Mouse (Mus musculus) intestine, embryonic 14.5 days (tissue): ENCODE results near the gene Zfp740. TPM values are rescaled to one million over a fixed set of nuclear protein-coding genes. Genes with fewer than 3 reads are reported as not detected.
A peak's percentile ranks its signal among the peaks of the same experiment; 100 is the strongest.

ENCODE experiments used
- ATAC-seq: fragments of 200-750 bp; cut with Nextera tagmentation; replicated peaks from 2 replicates; pipeline ENCODE4 v1.8.0; 2017; ENCODE audit warnings: low read depth, moderate number of reproducible peaks, moderate TSS enrichment, moderate library complexity; ENCODE audit not compliant: low FRiP score, low TSS enrichment
- DNase-seq: peaks from one replicate; pipeline ENCODE4 v3.0.0-alpha.2; 2018; ENCODE audit warnings: low spot score
- H3K27ac ChIP-seq: fragments of 300-500 bp; sonication (generic); 2 replicates; pipeline ENCODE4 v1.5.1; 2014; ENCODE audit warnings: low read depth, mild to moderate bottlenecking, control low read depth
- H3K27me3 ChIP-seq: fragments of 300-500 bp; sonication (generic); replicated peaks from 2 replicates; pipeline ENCODE4 v1.6.1; 2014; ENCODE audit warnings: low read length, control low read depth; ENCODE audit not compliant: control insufficient read depth, insufficient read depth
- H3K36me3 ChIP-seq: fragments of 300-500 bp; sonication (generic); 2 replicates; pipeline ENCODE4 v1.6.1; 2014; ENCODE audit warnings: low read length, control low read depth; ENCODE audit not compliant: control insufficient read depth, insufficient read depth
- H3K4me1 ChIP-seq: fragments of 300-500 bp; sonication (generic); replicated peaks from 2 replicates; pipeline ENCODE4 v1.6.1; 2014; ENCODE audit warnings: low read length, control low read depth, mixed read lengths; ENCODE audit not compliant: control insufficient read depth, insufficient read depth
- H3K4me2 ChIP-seq: fragments of 300-500 bp; sonication (generic); 2 replicates; pipeline ENCODE4 v1.6.1; 2014; ENCODE audit warnings: low read length
- H3K4me3 ChIP-seq: fragments of 300-500 bp; sonication (generic); 2 replicates; pipeline ENCODE4 v1.5.1; 2014; ENCODE audit warnings: low read depth, low read length, control low read depth, mixed read lengths
- H3K9ac ChIP-seq: fragments of 300-500 bp; sonication (generic); 2 replicates; pipeline ENCODE4 v1.6.1; 2014; ENCODE audit warnings: mild to moderate bottlenecking, low read length
- H3K9me3 ChIP-seq: fragments of 300-500 bp; sonication (generic); 2 replicates; pipeline ENCODE4 v1.6.1; 2016; ENCODE audit warnings: low read length, control low read depth; ENCODE audit not compliant: control insufficient read depth
- WGBS: fragments of 180-500 bp; shearing (Covaris S2); extraction: QIAGEN DNeasy Blood & Tissue Kit; methylation state at CpG from one replicate; pipeline ENCODE4 v1.1.7; 2014; 5-methylcytosine and 5-hydroxymethylcytosine counted together
- polyA plus RNA-seq: library from polyadenylated mRNA; unstranded; fragments of >200 nt; fragmentation: Nextera tagmentation; extraction: Ambion mirVana; gene quantifications from 2 replicates; pipeline ENCODE4 v1.2.1, GENCODE M21; 2014

Zfp740 gene
- polyA plus RNA-seq, 1 experiment from 2014 or later: 47.0 TPM

DNA sequence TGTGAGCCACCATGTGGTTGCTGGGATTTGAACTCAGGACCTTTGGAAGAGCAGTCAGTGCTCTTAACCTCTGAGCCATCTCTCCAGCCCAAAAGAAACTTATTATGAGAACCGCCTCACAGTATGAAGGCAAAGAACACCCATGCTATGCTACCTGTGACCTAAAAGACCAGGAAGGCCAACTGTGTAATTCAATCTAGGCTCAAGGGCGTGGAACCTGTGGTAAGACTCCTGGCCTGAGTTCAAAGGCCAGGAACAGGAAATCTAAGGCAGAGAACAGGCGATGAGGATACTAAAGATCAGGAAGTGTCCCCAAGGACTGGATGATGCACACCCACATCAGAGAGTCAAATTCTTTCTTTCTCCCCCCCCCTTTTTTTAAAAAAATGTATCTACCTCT lies 29.5 kb upstream of the Zfp740 start:
- Histone ChIP-seq H3K9ac (no peak overlapping the region), H3K36me3 (0 out of 2 replicates have a peak, but pooled peaks cover 3% of the 10 kb centered on the region), H3K4me2 (no peak overlapping the region), H3K27me3 (no peaks in the 10 kb centered on the region), H3K27ac (no peak overlapping the region), H3K4me3 (no peak overlapping the region), H3K9me3 (no peaks in the 10 kb centered on the region), H3K4me1 (no peaks in the 10 kb centered on the region)
- 89% methylated on average over 3 of the region's 3 CpGs for WGBS
- DNase-seq: no peak
- ATAC-seq: no peak

DNA sequence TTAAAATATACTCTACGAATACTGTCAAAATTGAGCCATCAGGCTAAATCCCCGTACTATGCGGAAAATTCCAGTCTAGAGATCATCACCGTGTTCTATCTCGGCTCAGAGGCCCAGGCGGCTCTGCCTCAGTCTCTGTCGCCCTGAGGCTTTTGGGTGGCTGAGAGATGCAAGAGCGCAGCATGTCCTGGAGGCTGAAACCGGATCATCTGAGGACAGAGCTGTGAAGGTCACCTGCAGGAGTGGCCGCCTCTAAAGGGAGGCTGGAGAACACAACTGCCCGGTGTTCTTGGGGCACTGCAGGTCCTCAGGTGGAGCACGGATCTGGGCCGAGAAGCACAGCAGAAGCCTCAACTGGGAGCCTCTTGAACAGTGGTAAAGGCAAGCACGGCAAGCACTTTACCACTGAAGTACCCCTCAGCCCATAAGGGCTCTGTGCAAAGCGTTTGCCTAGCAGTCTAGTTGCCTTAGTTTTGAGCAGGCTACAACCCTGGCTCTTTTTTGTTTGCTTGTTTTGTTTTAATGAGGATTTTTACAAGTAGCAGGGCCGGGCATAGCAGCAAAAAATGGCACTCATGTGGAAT lies 27.2 kb upstream of the Zfp740 start:
- Histone ChIP-seq H3K4me2 (no peak overlapping the region), H3K9ac (no peak overlapping the region), H3K36me3 (peaks cover 11% of the 10 kb centered on the region), H3K27ac (no peak overlapping the region), H3K4me1 (no peaks in the 10 kb centered on the region), H3K27me3 (no peaks in the 10 kb centered on the region), H3K9me3 (no peaks in the 10 kb centered on the region), H3K4me3 (no peak overlapping the region)
- no peak for DNase-seq
- ATAC-seq: no peak
- WGBS: 89% methylated on average over 16 of the region's 16 CpGs

DNA sequence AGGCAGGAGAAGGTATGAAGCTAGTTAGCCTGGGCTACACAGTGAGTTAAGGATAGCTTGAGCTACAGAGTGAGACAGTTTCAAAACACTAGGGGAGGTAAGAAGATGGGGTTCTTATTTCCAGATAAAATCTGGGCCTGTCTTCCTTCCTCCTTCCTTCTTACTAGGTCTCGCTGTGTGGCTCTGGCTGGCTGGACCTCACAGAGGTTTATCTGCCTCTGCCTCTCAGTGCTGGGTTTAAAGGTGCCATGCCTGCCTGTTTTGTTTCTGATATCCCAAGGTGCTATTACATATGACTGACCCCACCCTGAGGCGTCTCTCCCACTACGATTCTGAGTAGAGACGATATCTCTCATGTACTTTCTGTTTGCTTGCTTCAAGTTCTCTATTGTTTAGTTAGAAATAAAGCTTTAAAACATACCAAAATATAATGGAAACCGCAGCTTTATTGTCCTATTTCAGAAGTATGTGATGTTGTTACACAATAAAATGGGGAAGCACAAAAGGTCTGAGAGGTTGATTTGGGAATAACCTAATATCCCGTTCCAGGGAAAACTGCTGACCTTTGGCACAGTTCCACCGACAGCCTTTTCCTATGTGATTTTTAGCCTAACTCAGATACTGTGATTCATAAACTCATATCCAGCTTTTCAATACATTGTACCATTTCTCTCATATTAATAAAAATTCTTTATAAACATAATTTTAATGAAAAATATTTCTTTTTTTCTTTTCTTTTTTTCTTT lies 26.3 kb upstream of the Zfp740 start:
- H3K27ac ChIP-seq: no peak overlapping the region
- 87% methylated on average over 7 of the region's 7 CpGs for WGBS
- no peaks in the 10 kb centered on the region for H3K9me3 ChIP-seq
- DNase-seq (no peak), ATAC-seq (no peak)
- H3K36me3 ChIP-seq: peaks cover 11% of the 10 kb centered on the region
- H3K4me2 ChIP-seq: no peak overlapping the region
- no peak overlapping the region for H3K4me3 ChIP-seq
- H3K9ac ChIP-seq: no peak overlapping the region
- no peaks in the 10 kb centered on the region for H3K4me1 ChIP-seq
- H3K27me3 ChIP-seq: no peaks in the 10 kb centered on the region

DNA sequence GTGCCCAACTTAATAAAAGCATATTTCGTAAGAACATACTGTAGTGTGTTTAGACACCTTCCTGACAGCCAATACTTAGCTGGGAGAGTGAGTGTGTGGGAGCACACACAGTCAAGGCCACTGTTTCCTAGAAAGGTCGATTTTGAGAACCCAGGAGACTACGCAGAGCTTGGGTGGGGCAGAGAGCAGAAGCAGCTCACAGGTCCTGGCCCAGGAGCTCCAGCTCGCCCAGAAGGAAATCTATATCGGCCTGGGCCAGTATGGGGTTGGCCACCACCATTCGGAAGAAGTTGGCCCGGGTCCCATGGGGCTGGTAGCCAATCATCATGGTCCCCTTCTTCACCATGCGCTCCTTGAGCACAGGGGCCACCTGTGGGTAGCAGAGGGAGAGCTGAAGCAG lies 25.6 kb upstream of the Zfp740 start:
- Histone ChIP-seq H3K27me3 (no peaks in the 10 kb centered on the region), H3K27ac (no peak overlapping the region), H3K4me2 (no peak overlapping the region), H3K9me3 (no peaks in the 10 kb centered on the region), H3K9ac (no peak overlapping the region), H3K4me3 (no peak overlapping the region), H3K4me1 (no peaks in the 10 kb centered on the region), H3K36me3 (peaks cover 11% of the 10 kb centered on the region)
- 83% methylated on average over 8 of the region's 8 CpGs for WGBS
- ATAC-seq: no peak
- no peak for DNase-seq

DNA sequence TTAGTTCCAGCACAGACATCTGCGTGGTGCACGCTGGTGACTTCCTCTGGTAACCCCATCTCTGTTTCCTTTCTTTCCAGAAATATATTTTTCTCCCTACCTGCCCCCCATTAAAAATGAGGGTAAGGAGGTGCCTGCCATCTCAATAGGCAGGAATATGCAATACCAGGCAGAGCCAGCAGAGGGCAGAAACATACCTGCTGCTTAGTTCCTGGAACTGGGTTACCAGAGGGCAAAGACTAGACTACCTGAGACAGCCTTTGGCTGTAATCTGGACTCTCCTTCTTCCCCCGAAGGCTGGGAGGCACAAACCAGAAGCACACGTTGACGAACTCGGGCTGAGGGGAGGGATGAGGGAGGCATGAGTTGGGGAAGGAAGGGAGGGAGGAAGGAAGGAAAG lies 24.8 kb upstream of the Zfp740 start:
- Histone ChIP-seq H3K9ac (no peak overlapping the region), H3K27me3 (no peaks in the 10 kb centered on the region), H3K4me1 (no peaks in the 10 kb centered on the region), H3K9me3 (no peaks in the 10 kb centered on the region), H3K4me2 (no peak overlapping the region), H3K36me3 (peaks cover 15% of the 10 kb centered on the region), H3K27ac (no peak overlapping the region), H3K4me3 (no peak overlapping the region)
- 14% methylated on average over 6 of the region's 6 CpGs for WGBS
- DNase-seq (peak; percentile 95), ATAC-seq (0 out of 2 replicates have a peak, but pooled peaks have one; percentile 33)

DNA sequence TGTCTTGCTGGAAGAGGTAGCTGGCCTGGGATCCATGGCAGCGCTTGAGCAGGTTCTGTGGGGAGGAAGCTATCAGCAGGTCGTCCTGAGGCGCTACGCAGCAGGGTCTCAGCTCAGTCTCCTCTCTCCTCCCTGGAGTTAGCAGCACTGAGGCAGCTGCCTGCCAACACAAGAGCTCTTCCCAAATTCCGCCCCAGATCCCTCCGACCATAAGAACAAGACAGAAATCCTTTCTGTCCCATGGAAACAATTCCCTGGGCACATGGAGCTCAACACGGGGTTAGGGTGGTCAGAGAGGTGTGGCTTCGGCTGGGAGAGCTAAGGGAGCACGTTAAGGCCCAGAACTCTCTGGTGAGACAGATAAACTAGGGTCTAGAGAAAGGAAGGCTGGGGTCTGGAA lies 23.9 kb upstream of the Zfp740 start:
- Histone ChIP-seq H3K4me1 (no peaks in the 10 kb centered on the region), H3K27me3 (no peaks in the 10 kb centered on the region), H3K9me3 (no peaks in the 10 kb centered on the region), H3K4me2 (no peak overlapping the region), H3K4me3 (no peak overlapping the region), H3K36me3 (peaks cover 21% of the 10 kb centered on the region), H3K9ac (no peak overlapping the region), H3K27ac (no peak overlapping the region)
- ATAC-seq (no peak), DNase-seq (no peak)
- 79% methylated on average over 9 of the region's 9 CpGs for WGBS

DNA sequence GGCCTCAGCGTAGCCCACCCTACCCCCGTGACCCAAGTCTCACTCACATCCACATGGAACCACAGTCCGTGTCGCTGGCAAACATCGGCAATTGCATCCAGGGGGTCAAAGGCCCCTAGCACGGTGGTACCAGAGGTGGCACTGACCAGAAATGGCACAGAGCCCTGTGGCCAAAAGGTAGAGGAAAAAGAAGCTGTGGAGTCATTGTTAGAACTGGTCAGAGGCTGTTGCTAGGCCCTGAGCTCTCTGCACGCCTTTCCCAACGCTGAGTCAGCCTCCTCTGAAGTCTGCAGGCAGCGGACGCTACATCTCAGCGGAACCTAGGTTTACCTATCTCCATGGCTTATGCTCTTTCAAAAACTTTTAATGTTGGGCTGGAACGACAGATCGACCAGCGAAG lies 23.1 kb upstream of the Zfp740 start:
- 91% methylated on average over 14 of the region's 14 CpGs for WGBS
- Histone ChIP-seq H3K9me3 (no peaks in the 10 kb centered on the region), H3K27ac (no peak overlapping the region), H3K9ac (no peak overlapping the region), H3K27me3 (no peaks in the 10 kb centered on the region), H3K4me3 (no peak overlapping the region), H3K4me2 (no peak overlapping the region), H3K4me1 (no peaks in the 10 kb centered on the region), H3K36me3 (peaks cover 25% of the 10 kb centered on the region)
- ATAC-seq (no peak), DNase-seq (no peak)

DNA sequence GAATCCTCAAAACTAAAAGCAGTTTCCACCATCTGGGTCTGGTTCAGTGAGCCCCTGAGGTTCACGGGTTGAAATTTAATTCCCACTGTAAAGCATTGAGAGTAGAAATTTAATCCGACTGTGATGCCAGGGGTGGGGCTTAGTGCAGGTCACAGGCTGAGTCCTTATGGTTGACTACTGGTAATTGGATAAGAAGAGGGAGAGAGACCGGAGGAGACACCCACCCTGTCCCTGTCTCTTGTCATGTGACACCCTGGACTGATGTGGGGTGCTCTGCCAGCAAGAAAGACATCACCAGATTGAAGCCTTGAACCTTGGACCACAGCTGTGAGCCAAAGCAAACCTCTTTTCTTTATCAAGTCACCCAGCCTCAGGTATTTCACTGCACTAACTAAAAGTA lies 20.0 kb upstream of the Zfp740 start:
- 86% methylated on average over 3 of the region's 3 CpGs for WGBS
- Histone ChIP-seq H3K27ac (no peak overlapping the region), H3K4me1 (no peaks in the 10 kb centered on the region), H3K9me3 (no peaks in the 10 kb centered on the region), H3K4me3 (no peak overlapping the region), H3K9ac (no peak overlapping the region), H3K36me3 (peaks cover 42% of the 10 kb centered on the region), H3K4me2 (no peak overlapping the region), H3K27me3 (no peaks in the 10 kb centered on the region)
- ATAC-seq (no peak), DNase-seq (no peak)

DNA sequence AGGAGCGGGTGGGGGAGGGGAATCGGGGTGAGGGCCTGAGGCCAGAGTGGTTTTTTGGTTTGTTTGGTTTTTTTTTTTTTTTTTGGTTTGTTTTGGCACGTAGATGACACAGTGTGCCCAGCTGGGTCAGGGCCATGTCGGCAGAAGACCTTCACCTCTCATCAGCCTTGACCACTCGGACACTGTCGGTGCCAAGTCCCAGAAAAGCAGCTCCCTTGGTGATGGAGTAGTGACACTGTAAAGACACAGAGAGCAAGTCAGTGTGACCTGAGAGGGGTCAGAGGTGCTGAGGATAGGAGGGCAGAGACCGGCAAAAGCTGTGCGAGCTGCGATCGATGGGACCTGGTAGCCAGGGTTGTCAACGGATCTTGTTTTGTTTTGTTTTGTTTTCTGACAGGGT lies 16.8 kb upstream of the Zfp740 start:
- H3K4me2 ChIP-seq: no peak overlapping the region
- ATAC-seq: no peak
- no peak overlapping the region for H3K27ac ChIP-seq
- 80% methylated on average over 11 of the region's 11 CpGs for WGBS
- peaks cover 34% of the 10 kb centered on the region for H3K36me3 ChIP-seq
- no peak overlapping the region for H3K4me3 ChIP-seq
- H3K9ac ChIP-seq: no peak overlapping the region
- H3K27me3 ChIP-seq: no peaks in the 10 kb centered on the region
- H3K9me3 ChIP-seq: no peaks in the 10 kb centered on the region
- no peak for DNase-seq
- H3K4me1 ChIP-seq: no peaks in the 10 kb centered on the region
